Mouse (Mus musculus): ENCODE data around the gene Zc3h12a.

DNA sequence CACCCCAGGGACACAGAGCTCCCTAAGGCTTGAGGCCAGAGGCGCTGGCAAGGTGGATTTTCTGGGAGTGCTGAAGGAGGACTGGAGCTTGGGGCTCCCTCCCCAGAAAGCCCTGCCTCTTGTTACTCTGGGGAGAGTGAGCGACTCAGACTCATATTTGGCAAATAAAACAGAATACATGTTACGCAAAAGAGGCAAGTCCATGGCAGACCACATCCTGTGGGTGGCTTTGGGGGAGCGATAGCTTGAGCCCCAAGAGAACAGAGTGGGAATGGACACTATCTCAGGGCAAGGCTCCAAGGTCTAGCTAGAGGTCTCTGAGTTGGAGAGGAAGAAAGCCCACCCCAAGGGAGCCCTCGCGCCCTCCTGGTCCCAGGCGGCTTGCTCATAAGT is 4.4 kb downstream of the Zc3h12a start:
- no peak for TF ChIP-seq EP300 (IDR thresholded peaks at IDR 0.05; ENCODE audit: insufficient read depth, low read depth, low read length)
- TF ChIP-seq CTCF (IDR thresholded peaks at IDR 0.05; ENCODE audit: low read depth, low read length) = no peak
